Mouse (Mus musculus): ENCODE measurements around the gene Psma3. TPM values are rescaled to one million over a fixed set of nuclear protein-coding genes. Genes with fewer than 3 reads are reported as not detected.

Gene Psma3
- total and polyA plus RNA-seq, 2 experiments from 2014 or later = 116 to 509 TPM

DNA sequence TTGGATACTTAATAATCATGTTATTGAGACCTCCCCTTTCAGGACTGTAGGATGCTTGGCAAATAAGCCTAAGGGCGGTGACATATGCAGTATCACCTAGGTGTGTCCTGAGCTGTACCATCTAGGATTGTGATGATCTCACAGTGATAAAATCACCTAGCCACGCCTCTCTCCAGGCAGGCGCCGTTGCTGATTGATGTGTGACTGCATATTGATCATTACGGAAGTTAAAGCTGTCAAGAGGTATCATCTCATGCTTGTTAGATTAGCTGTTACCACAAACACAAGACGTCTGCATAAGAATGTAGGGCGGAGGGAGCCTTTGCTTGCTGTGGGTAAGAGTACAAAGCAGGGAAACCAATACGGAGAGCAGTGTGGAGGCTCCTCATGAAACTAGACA, 55.8 kb downstream of the Psma3 start:
- WGBS = 88% methylated on average over 8 of the region's 8 CpGs
- H3K9me3 ChIP-seq (ENCODE audit: low read length) = no peaks in the 10 kb centered on the region
- no peaks in the 10 kb centered on the region for H3K4me1 ChIP-seq (ENCODE audit: insufficient read depth, low read length)
- H3K27me3 ChIP-seq (ENCODE audit: insufficient read depth, low read length) = no peaks in the 10 kb centered on the region
- DNase-seq (ENCODE audit: low spot score) = no peak
- no peak overlapping the region for H3K4me3 ChIP-seq (ENCODE audit: low read depth, low read length)
- H3K9ac ChIP-seq (replicated peaks; ENCODE audit: low read length, poor library complexity, severe bottlenecking) = no peak overlapping the region
- no peak for ATAC-seq (ENCODE audit: low FRiP score)
- peaks cover 25% of the 10 kb centered on the region for H3K36me3 ChIP-seq (ENCODE audit: insufficient read depth, low read length)
- H3K4me2 ChIP-seq (ENCODE audit: low read depth, low read length, poor library complexity, severe bottlenecking) = no peak overlapping the region
- TF ChIP-seq CTCF (IDR thresholded peaks at IDR 0.05) = no peak
- no peak overlapping the region for H3K27ac ChIP-seq (ENCODE audit: low read depth, low read length)

- no peak for TF ChIP-seq CTCF (IDR thresholded peaks at IDR 0.05)
Observed at GRCm38 (mm10) chr12:71030722-71031121, 56.3 kb downstream of the Psma3 start.

GRCm38 (mm10) chr12:71035826-71036225, 61.4 kb downstream of the Psma3 start:
- Histone ChIP-seq H3K27ac (ENCODE audit: low read depth, low read length) (no peak overlapping the region), H3K4me3 (ENCODE audit: low read depth, low read length) (no peak overlapping the region), H3K9ac (replicated peaks; ENCODE audit: low read length, poor library complexity, severe bottlenecking) (no peak overlapping the region), H3K9me3 (ENCODE audit: low read length) (no peaks in the 10 kb centered on the region), H3K4me1 (ENCODE audit: insufficient read depth, low read length) (no peaks in the 10 kb centered on the region), H3K36me3 (ENCODE audit: insufficient read depth, low read length) (peaks cover 23% of the 10 kb centered on the region; the same call in 1 of the 2 replicates), H3K27me3 (ENCODE audit: insufficient read depth, low read length) (no peaks in the 10 kb centered on the region), H3K4me2 (ENCODE audit: low read depth, low read length, poor library complexity, severe bottlenecking) (no peak overlapping the region)
- DNase-seq (ENCODE audit: low spot score) (no peak), ATAC-seq (ENCODE audit: low FRiP score) (no peak)
- 82% methylated on average over 4 of the region's 4 CpGs for WGBS
- TF ChIP-seq CTCF (IDR thresholded peaks at IDR 0.05) = no peak

More at GRCm38 (mm10) chr12:71030722-71031121, 56.3 kb downstream of the Psma3 start:
- H3K9me3 ChIP-seq (ENCODE audit: low read length) = no peaks in the 10 kb centered on the region
- H3K27ac ChIP-seq (ENCODE audit: low read depth, low read length) = no peak overlapping the region
- ATAC-seq (ENCODE audit: low FRiP score) (no peak), DNase-seq (ENCODE audit: low spot score) (no peak)
- no peaks in the 10 kb centered on the region for H3K4me1 ChIP-seq (ENCODE audit: insufficient read depth, low read length)
- no peaks in the 10 kb centered on the region for H3K27me3 ChIP-seq (ENCODE audit: insufficient read depth, low read length)
- H3K36me3 ChIP-seq (ENCODE audit: insufficient read depth, low read length) = peaks cover 21% of the 10 kb centered on the region
- H3K9ac ChIP-seq (replicated peaks; ENCODE audit: low read length, poor library complexity, severe bottlenecking) = no peak overlapping the region
- H3K4me2 ChIP-seq (ENCODE audit: low read depth, low read length, poor library complexity, severe bottlenecking) = no peak overlapping the region
- WGBS = 92% methylated on average over 5 of the region's 5 CpGs
- no peak overlapping the region for H3K4me3 ChIP-seq (ENCODE audit: low read depth, low read length)

GRCm38 (mm10) chr12:71036729-71037404, 62.4 kb downstream of the Psma3 start:
- 93% methylated on average over 12 of the region's 12 CpGs for WGBS

DNA sequence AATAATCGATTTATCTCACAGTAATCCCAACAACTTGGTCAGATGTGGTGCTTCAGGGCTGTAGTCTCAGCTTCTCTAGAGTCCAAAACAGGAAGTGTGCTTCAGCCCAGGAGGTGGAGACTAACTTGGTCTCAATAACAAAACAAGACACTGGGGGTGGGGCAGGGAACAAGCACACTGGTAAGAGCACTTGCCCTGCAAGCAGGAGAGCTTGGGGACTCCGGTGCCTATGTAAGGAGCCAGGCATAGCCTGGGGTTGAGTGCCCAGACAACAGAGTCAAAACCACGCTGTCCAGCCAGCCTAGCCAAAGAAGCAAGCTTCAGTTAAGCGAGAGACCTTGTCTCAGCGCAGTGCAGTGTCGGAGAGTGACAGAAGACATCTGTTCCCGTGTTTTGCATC, 66.0 kb downstream of the Psma3 start:
- peaks cover 22% of the 10 kb centered on the region; the same call in 1 of the 2 replicates for H3K36me3 ChIP-seq (ENCODE audit: insufficient read depth, low read length)
- H3K9ac ChIP-seq (replicated peaks; ENCODE audit: low read length, poor library complexity, severe bottlenecking) = no peak overlapping the region
- WGBS = 91% methylated on average over 7 of the region's 7 CpGs
- H3K4me1 ChIP-seq (ENCODE audit: insufficient read depth, low read length) = no peaks in the 10 kb centered on the region
- H3K4me2 ChIP-seq (ENCODE audit: low read depth, low read length, poor library complexity, severe bottlenecking) = no peak overlapping the region
- no peaks in the 10 kb centered on the region for H3K27me3 ChIP-seq (ENCODE audit: insufficient read depth, low read length)
- ATAC-seq (ENCODE audit: low FRiP score) (no peak), DNase-seq (ENCODE audit: low spot score) (no peak)
- no peak overlapping the region for H3K4me3 ChIP-seq (ENCODE audit: low read depth, low read length)
- no peak for TF ChIP-seq CTCF (IDR thresholded peaks at IDR 0.05)
- H3K9me3 ChIP-seq (ENCODE audit: low read length) = no peaks in the 10 kb centered on the region
- no peak overlapping the region for H3K27ac ChIP-seq (ENCODE audit: low read depth, low read length)

More at GRCm38 (mm10) chr12:71036729-71037404, 62.4 kb downstream of the Psma3 start:
- H3K4me2 ChIP-seq (ENCODE audit: low read depth, low read length, poor library complexity, severe bottlenecking) = no peak overlapping the region
- H3K9me3 ChIP-seq (ENCODE audit: low read length) = no peaks in the 10 kb centered on the region
- no peaks in the 10 kb centered on the region for H3K4me1 ChIP-seq (ENCODE audit: insufficient read depth, low read length)
- TF ChIP-seq CTCF (IDR thresholded peaks at IDR 0.05) = no peak
- no peak for ATAC-seq (ENCODE audit: low FRiP score)
- no peak overlapping the region for H3K27ac ChIP-seq (ENCODE audit: low read depth, low read length)
- no peaks in the 10 kb centered on the region for H3K27me3 ChIP-seq (ENCODE audit: insufficient read depth, low read length)
- H3K4me3 ChIP-seq (ENCODE audit: low read depth, low read length) = no peak overlapping the region
- H3K36me3 ChIP-seq (ENCODE audit: insufficient read depth, low read length) = peaks cover 22% of the 10 kb centered on the region; the same call in 1 of the 2 replicates
- DNase-seq (ENCODE audit: low spot score) = no peak
- no peak overlapping the region for H3K9ac ChIP-seq (replicated peaks; ENCODE audit: low read length, poor library complexity, severe bottlenecking)

GRCm38 (mm10) chr12:71042451-71042850, 68.0 kb downstream of the Psma3 start:
- ATAC-seq (ENCODE audit: low FRiP score) = no peak
- Histone ChIP-seq H3K27me3 (ENCODE audit: insufficient read depth, low read length) (no peaks in the 10 kb centered on the region), H3K27ac (ENCODE audit: low read depth, low read length) (no peak overlapping the region), H3K9ac (replicated peaks; ENCODE audit: low read length, poor library complexity, severe bottlenecking) (no peak overlapping the region), H3K4me1 (ENCODE audit: insufficient read depth, low read length) (no peaks in the 10 kb centered on the region), H3K36me3 (ENCODE audit: insufficient read depth, low read length) (peaks cover 15% of the 10 kb centered on the region; the same call in 1 of the 2 replicates), H3K4me3 (ENCODE audit: low read depth, low read length) (no peak overlapping the region), H3K9me3 (ENCODE audit: low read length) (no peaks in the 10 kb centered on the region), H3K4me2 (ENCODE audit: low read depth, low read length, poor library complexity, severe bottlenecking) (no peak overlapping the region)
- no peak for DNase-seq (ENCODE audit: low spot score)
- TF ChIP-seq CTCF (IDR thresholded peaks at IDR 0.05) = no peak
- WGBS = 92% methylated on average over 1 of the region's 1 CpGs

Measured in midbrain, postnatal 0 days (tissue).